Mouse (Mus musculus): ENCODE measurements around the gene Tank. TPM values are rescaled to one million over a fixed set of nuclear protein-coding genes. Genes with fewer than 3 reads are reported as not detected.
A peak's percentile ranks its signal among the peaks of the same experiment; 100 is the strongest.

Tank gene
- polyA plus RNA-seq, 1 experiment: 55.0 TPM

- Histone ChIP-seq H3K27ac (replicated peaks; ENCODE audit: low read depth, low read length) (peak overlapping the region; percentile 86), H3K4me1 (ENCODE audit: control insufficient read depth, insufficient read depth, insufficient read length, low read length) (0 out of 2 replicates have a peak, but pooled peaks cover 2% of the 10 kb centered on the region), H3K4me3 (ENCODE audit: insufficient read depth, low read depth, low read length) (peak overlapping the region; percentile 90)
These were observed 14.8 kb downstream of the Tank start for GRCm38 (mm10) chr2:61593030-61593811.

- peak overlapping the region; percentile 86 for H3K27ac ChIP-seq (replicated peaks; ENCODE audit: low read depth, low read length)
- H3K4me1 ChIP-seq (ENCODE audit: control insufficient read depth, insufficient read depth, insufficient read length, low read length): 0 out of 2 replicates have a peak, but pooled peaks cover 2% of the 10 kb centered on the region
- H3K4me3 ChIP-seq (ENCODE audit: insufficient read depth, low read depth, low read length): peak overlapping the region; percentile 90
These were observed 15.5 kb downstream of the Tank start for GRCm38 (mm10) chr2:61593871-61594304.

GRCm38 (mm10) chr2:61599730-61600129 lies 21.3 kb downstream of the Tank start:
- no peak overlapping the region for H3K4me3 ChIP-seq (ENCODE audit: insufficient read depth, low read depth, low read length)
- H3K27ac ChIP-seq (replicated peaks; ENCODE audit: low read depth, low read length): no peak overlapping the region
- 0 out of 2 replicates have a peak, but pooled peaks cover 2% of the 10 kb centered on the region for H3K4me1 ChIP-seq (ENCODE audit: control insufficient read depth, insufficient read depth, insufficient read length, low read length)

GRCm38 (mm10) chr2:61603461-61603860 lies 25.1 kb downstream of the Tank start:
- Histone ChIP-seq H3K4me3 (ENCODE audit: insufficient read depth, low read depth, low read length) (no peak overlapping the region), H3K4me1 (ENCODE audit: control insufficient read depth, insufficient read depth, insufficient read length, low read length) (no peaks in the 10 kb centered on the region), H3K27ac (replicated peaks; ENCODE audit: low read depth, low read length) (no peak overlapping the region)

- Histone ChIP-seq H3K27ac (replicated peaks; ENCODE audit: low read depth, low read length) (no peak overlapping the region), H3K4me1 (ENCODE audit: control insufficient read depth, insufficient read depth, insufficient read length, low read length) (no peaks in the 10 kb centered on the region), H3K4me3 (ENCODE audit: insufficient read depth, low read depth, low read length) (no peak overlapping the region)
These were observed 28.6 kb downstream of the Tank start for GRCm38 (mm10) chr2:61606942-61607341.

- no peak overlapping the region for H3K27ac ChIP-seq (replicated peaks; ENCODE audit: low read depth, low read length)
- H3K4me1 ChIP-seq (ENCODE audit: control insufficient read depth, insufficient read depth, insufficient read length, low read length): no peaks in the 10 kb centered on the region
- H3K4me3 ChIP-seq (ENCODE audit: insufficient read depth, low read depth, low read length): no peak overlapping the region
These were observed 45.6 kb downstream of the Tank start for GRCm38 (mm10) chr2:61623996-61624395.

GRCm38 (mm10) chr2:61630864-61631555 lies 52.6 kb downstream of the Tank start:
- Histone ChIP-seq H3K4me3 (ENCODE audit: insufficient read depth, low read depth, low read length) (no peak overlapping the region), H3K27ac (replicated peaks; ENCODE audit: low read depth, low read length) (no peak overlapping the region), H3K4me1 (ENCODE audit: control insufficient read depth, insufficient read depth, insufficient read length, low read length) (no peaks in the 10 kb centered on the region)

- Histone ChIP-seq H3K4me1 (ENCODE audit: control insufficient read depth, insufficient read depth, insufficient read length, low read length) (no peaks in the 10 kb centered on the region), H3K4me3 (ENCODE audit: insufficient read depth, low read depth, low read length) (no peak overlapping the region), H3K27ac (replicated peaks; ENCODE audit: low read depth, low read length) (no peak overlapping the region)
These were observed 56.7 kb downstream of the Tank start for GRCm38 (mm10) chr2:61635099-61635498.

- Histone ChIP-seq H3K27ac (replicated peaks; ENCODE audit: low read depth, low read length) (no peak overlapping the region), H3K4me3 (ENCODE audit: insufficient read depth, low read depth, low read length) (no peak overlapping the region), H3K4me1 (ENCODE audit: control insufficient read depth, insufficient read depth, insufficient read length, low read length) (no peaks in the 10 kb centered on the region)
These were observed 59.8 kb downstream of the Tank start for GRCm38 (mm10) chr2:61638182-61638581.

- H3K27ac ChIP-seq (replicated peaks; ENCODE audit: low read depth, low read length): no peak overlapping the region
- H3K4me1 ChIP-seq (ENCODE audit: control insufficient read depth, insufficient read depth, insufficient read length, low read length): no peaks in the 10 kb centered on the region
- no peak overlapping the region for H3K4me3 ChIP-seq (ENCODE audit: insufficient read depth, low read depth, low read length)
These were observed 64.3 kb downstream of the Tank start for GRCm38 (mm10) chr2:61642452-61643368.

- H3K27ac ChIP-seq (replicated peaks; ENCODE audit: low read depth, low read length): no peak overlapping the region
- no peaks in the 10 kb centered on the region for H3K4me1 ChIP-seq (ENCODE audit: control insufficient read depth, insufficient read depth, insufficient read length, low read length)
- H3K4me3 ChIP-seq (ENCODE audit: insufficient read depth, low read depth, low read length): no peak overlapping the region
These were observed 72.8 kb downstream of the Tank start for GRCm38 (mm10) chr2:61651206-61651605.

GRCm38 (mm10) chr2:61651640-61652039 lies 73.3 kb downstream of the Tank start:
- H3K27ac ChIP-seq (replicated peaks; ENCODE audit: low read depth, low read length): no peak overlapping the region
- no peaks in the 10 kb centered on the region for H3K4me1 ChIP-seq (ENCODE audit: control insufficient read depth, insufficient read depth, insufficient read length, low read length)
- H3K4me3 ChIP-seq (ENCODE audit: insufficient read depth, low read depth, low read length): no peak overlapping the region

- H3K4me1 ChIP-seq (ENCODE audit: control insufficient read depth, insufficient read depth, insufficient read length, low read length): no peaks in the 10 kb centered on the region
- H3K27ac ChIP-seq (replicated peaks; ENCODE audit: low read depth, low read length): no peak overlapping the region
- peak overlapping the region; percentile 53; the same call in 1 of the 2 replicates for H3K4me3 ChIP-seq (ENCODE audit: insufficient read depth, low read depth, low read length)
These were observed 76.6 kb downstream of the Tank start for GRCm38 (mm10) chr2:61655046-61655381.

- Histone ChIP-seq H3K27ac (replicated peaks; ENCODE audit: low read depth, low read length) (no peak overlapping the region), H3K4me3 (ENCODE audit: insufficient read depth, low read depth, low read length) (peak overlapping the region; percentile 53), H3K4me1 (ENCODE audit: control insufficient read depth, insufficient read depth, insufficient read length, low read length) (no peaks in the 10 kb centered on the region)
These were observed 77.2 kb downstream of the Tank start for GRCm38 (mm10) chr2:61655382-61656281.
